Mouse (Mus musculus): ENCODE results near the gene Zfp607b. TPM values are rescaled to one million over a fixed set of nuclear protein-coding genes. Genes with fewer than 3 reads are reported as not detected.

The Zfp607b gene
- polyA plus RNA-seq, 1 experiment from 2014 or later: 6.3 TPM

DNA sequence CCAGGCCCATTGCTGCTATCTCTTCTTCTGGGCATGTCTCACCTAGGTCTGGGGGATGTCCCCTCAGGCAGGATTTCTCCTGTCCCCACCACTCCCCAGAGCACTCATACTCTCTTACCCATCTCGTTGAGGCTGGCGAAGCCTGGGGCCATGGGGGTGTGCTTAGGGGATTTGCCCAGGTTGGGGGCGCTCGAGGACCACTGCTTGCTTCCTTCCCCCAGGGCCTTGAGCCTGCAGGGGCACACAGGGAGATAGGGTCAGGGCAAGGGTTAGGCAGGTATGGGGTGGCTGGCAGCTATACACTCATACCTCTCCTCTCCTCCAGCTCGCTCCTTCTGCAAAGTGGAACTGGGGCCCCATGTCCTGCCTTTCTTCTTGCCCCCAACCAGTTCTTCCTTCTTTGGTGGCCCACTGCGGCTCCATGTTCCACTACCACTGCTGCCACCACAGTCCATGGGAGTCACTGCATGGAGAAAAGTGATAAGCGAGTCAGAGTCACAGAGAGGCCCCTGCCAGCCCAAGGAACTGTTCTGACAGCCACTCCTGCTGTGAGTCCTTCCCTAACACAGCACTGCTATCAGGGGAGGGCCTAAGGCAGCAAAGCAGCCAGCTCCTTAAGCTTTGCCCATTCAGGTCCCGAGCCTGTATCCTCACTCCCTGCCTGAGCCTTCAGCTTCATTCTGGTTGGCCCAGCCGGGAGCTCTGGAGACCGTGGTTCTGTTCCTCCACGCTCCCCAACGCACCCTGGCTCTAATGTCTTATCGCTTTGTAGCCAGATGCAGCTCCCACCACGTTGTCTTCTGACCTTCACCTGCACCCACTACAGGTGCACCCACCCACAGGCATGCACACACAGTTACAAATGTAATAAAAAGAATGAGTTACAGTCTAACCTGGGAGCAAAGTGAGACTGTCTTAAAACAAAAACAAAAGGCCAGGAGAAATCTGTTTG lies 30.2 kb upstream of the Zfp607b start:
- peaks cover 64% of the 10 kb centered on the region for H3K27me3 ChIP-seq (ENCODE audit: low read depth, poor library complexity, severe bottlenecking)
- 56% methylated on average over 14 of the region's 14 CpGs for WGBS
- no peaks in the 10 kb centered on the region for H3K9me3 ChIP-seq (replicated peaks)
- no peak for DNase-seq (ENCODE audit: low spot score)
- peaks cover 65% of the 10 kb centered on the region for H3K36me3 ChIP-seq
- H3K4me3 ChIP-seq: no peak overlapping the region
- H3K4me1 ChIP-seq: peaks cover 14% of the 10 kb centered on the region
- no peak overlapping the region for H3K27ac ChIP-seq (replicated peaks)

GRCm38 (mm10) chr7:27662038-27662437 lies 27.1 kb upstream of the Zfp607b start:
- WGBS: 89% methylated on average over 4 of the region's 4 CpGs
- H3K9me3 ChIP-seq (replicated peaks): no peaks in the 10 kb centered on the region
- 0 out of 2 replicates have a peak, but pooled peaks cover 10% of the 10 kb centered on the region for H3K4me1 ChIP-seq
- H3K27ac ChIP-seq (replicated peaks): no peak overlapping the region
- DNase-seq (ENCODE audit: low spot score): no peak
- no peak overlapping the region for H3K4me3 ChIP-seq
- H3K27me3 ChIP-seq (ENCODE audit: low read depth, poor library complexity, severe bottlenecking): peaks cover 34% of the 10 kb centered on the region
- H3K36me3 ChIP-seq: peaks cover 70% of the 10 kb centered on the region

DNA sequence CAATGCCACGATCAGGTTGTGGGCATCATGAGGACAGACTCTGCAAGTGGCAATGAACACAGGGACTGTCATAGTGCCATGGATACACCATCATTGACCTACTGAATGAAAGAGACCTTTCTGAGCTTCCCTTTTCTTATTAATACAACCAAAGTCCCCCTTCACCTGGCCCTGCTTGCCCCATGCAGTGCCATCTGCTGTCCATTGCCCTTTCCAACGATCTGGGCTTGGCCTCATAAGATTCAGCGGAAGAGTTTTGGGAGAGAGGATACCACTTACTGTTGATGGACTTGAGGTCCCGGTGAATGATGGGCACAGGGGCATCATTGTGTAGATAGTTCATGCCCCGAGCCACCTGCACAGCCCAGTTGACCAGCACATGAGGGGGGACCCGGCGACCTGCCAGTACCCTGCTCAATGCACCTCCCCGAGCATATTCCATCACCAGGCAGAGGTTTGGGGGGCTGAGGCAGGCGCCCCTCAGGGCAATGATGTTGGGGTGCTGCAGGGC lies 16.0 kb upstream of the Zfp607b start:
- Histone ChIP-seq H3K36me3 (peaks cover 38% of the 10 kb centered on the region), H3K9me3 (replicated peaks) (no peaks in the 10 kb centered on the region), H3K27ac (replicated peaks) (peak overlapping the region; percentile 96), H3K4me1 (peaks cover 32% of the 10 kb centered on the region), H3K4me3 (peak overlapping the region; percentile 99), H3K27me3 (ENCODE audit: low read depth, poor library complexity, severe bottlenecking) (no peaks in the 10 kb centered on the region)
- WGBS: 66% methylated on average over 9 of the region's 9 CpGs
- no peak for DNase-seq (ENCODE audit: low spot score)

GRCm38 (mm10) chr7:27673575-27674131 lies 15.5 kb upstream of the Zfp607b start:
- peak overlapping the region; percentile 99 for H3K4me3 ChIP-seq
- H3K9me3 ChIP-seq (replicated peaks): no peaks in the 10 kb centered on the region
- 3% methylated on average over 52 of the region's 52 CpGs for WGBS
- no peaks in the 10 kb centered on the region for H3K27me3 ChIP-seq (ENCODE audit: low read depth, poor library complexity, severe bottlenecking)
- peaks cover 32% of the 10 kb centered on the region for H3K4me1 ChIP-seq
- peak; percentile 38 for DNase-seq (ENCODE audit: low spot score)
- H3K36me3 ChIP-seq: peaks cover 32% of the 10 kb centered on the region
- peak overlapping the region; percentile 96 for H3K27ac ChIP-seq (replicated peaks)

DNA sequence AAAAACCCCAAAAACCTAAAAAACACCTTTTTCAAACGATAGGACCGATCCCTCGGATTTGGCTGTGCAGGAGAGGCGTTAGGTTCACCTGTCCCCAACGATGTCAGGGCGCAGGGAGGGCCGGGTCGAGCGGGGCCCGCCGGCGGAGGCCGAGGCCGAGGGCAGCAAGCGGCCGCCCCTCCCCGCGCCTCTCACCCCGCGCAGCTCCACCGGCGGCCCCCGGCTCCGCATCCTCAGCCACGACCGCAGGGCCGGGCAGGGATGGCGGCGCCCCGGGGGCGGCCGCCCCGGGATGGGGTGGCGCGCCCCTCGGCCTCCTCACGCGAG lies 15.0 kb upstream of the Zfp607b start:
- no peaks in the 10 kb centered on the region for H3K27me3 ChIP-seq (ENCODE audit: low read depth, poor library complexity, severe bottlenecking)
- H3K27ac ChIP-seq (replicated peaks): peak overlapping the region; percentile 96
- H3K4me1 ChIP-seq: peaks cover 32% of the 10 kb centered on the region
- no peak for DNase-seq (ENCODE audit: low spot score)
- H3K36me3 ChIP-seq: peaks cover 27% of the 10 kb centered on the region
- WGBS: under 1% methylated on average over 37 of the region's 38 CpGs
- no peaks in the 10 kb centered on the region for H3K9me3 ChIP-seq (replicated peaks)
- H3K4me3 ChIP-seq: peak overlapping the region; percentile 99

DNA sequence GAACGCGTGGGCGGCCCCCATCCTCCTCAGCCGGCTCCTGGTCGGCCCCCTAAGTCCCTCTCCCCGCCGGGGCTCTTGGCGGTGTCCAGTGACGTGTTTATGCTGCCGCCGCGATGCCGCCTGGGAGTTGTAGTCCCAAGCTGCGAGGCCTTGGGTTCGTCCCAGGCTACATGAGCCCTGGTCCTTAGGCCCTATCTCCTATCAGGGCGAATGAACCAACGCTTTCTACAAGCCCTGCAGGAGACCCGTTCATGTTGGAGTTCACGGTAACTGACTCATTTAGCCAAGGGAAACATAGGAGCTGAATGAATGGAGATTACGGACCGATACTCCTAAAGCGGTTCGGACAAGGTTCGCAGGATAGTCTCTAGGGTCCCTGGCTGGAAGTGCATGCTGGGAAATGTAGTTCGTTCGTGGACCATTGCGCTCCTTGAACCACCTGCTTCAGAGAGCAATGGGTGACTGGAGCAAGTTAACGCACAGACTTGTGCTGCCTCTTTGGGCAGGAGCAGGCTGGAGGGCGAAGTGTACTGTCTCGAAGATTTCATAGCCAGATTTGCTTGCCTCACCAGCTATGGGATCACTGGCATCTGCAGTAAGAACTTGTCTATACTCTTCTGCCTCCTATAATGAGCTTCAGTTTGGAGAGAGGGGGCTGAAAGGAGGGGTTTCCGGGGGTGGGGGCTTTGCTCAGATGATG lies 14.5 kb upstream of the Zfp607b start, which contains the start of gene Map3k10:
Gene Map3k10 (minus strand): TSS at position 77 of the 700 bp plus-strand sequence.
- peak within 1 kb of the TSS; percentile 99 for H3K4me3 ChIP-seq
- peaks cover 32% of the 10 kb centered on the region for H3K4me1 ChIP-seq
- H3K9me3 ChIP-seq (replicated peaks): no peaks in the 10 kb centered on the region
- under 1% methylated on average over 31 of the region's 31 CpGs for WGBS
- peak within 1 kb of the TSS; percentile 96 for H3K27ac ChIP-seq (replicated peaks)
- peaks cover 23% of the 10 kb centered on the region for H3K36me3 ChIP-seq
- no peaks in the 10 kb centered on the region for H3K27me3 ChIP-seq (ENCODE audit: low read depth, poor library complexity, severe bottlenecking)
- DNase-seq (ENCODE audit: low spot score): peak; percentile 95

- H3K4me1 ChIP-seq: peaks cover 32% of the 10 kb centered on the region
- peak overlapping the region; percentile 96 for H3K27ac ChIP-seq (replicated peaks)
- 30% methylated on average over 14 of the region's 14 CpGs for WGBS
Observed at GRCm38 (mm10) chr7:27675222-27675612, 13.9 kb upstream of the Zfp607b start.

DNA sequence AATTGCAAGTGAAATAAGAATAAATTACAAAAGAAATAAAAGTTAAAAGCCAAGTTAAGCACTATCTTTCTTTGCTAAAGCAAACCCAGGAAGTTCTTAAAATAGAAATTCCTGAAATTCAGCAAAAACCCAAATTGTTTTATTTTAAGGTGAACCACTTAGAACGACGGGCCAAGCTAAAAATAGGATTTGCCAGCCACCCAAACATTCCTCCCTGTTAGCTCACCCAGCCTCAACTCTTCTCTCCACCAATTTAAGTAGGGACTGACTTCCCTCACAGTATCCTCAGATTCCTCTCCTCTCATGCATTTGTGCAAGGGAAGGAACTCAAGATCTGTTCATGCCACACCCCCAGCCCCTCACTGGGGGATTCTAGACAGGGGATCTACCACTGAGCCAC lies 5.9 kb upstream of the Zfp607b start:
- no peak for DNase-seq (ENCODE audit: low spot score)
- WGBS: 76% methylated on average over 2 of the region's 2 CpGs
- H3K4me3 ChIP-seq: no peak overlapping the region
- H3K27ac ChIP-seq (replicated peaks): no peak overlapping the region
- H3K4me1 ChIP-seq: peaks cover 7% of the 10 kb centered on the region
- no peaks in the 10 kb centered on the region for H3K36me3 ChIP-seq
- no peaks in the 10 kb centered on the region for H3K9me3 ChIP-seq (replicated peaks)
- H3K27me3 ChIP-seq (ENCODE audit: low read depth, poor library complexity, severe bottlenecking): no peaks in the 10 kb centered on the region

More at GRCm38 (mm10) chr7:27675222-27675612, 13.9 kb upstream of the Zfp607b start:
- Histone ChIP-seq H3K4me3 (peak overlapping the region; percentile 99), H3K36me3 (peaks cover 19% of the 10 kb centered on the region), H3K9me3 (replicated peaks) (no peaks in the 10 kb centered on the region), H3K27me3 (ENCODE audit: low read depth, poor library complexity, severe bottlenecking) (no peaks in the 10 kb centered on the region)
- DNase-seq (ENCODE audit: low spot score): no peak

DNA sequence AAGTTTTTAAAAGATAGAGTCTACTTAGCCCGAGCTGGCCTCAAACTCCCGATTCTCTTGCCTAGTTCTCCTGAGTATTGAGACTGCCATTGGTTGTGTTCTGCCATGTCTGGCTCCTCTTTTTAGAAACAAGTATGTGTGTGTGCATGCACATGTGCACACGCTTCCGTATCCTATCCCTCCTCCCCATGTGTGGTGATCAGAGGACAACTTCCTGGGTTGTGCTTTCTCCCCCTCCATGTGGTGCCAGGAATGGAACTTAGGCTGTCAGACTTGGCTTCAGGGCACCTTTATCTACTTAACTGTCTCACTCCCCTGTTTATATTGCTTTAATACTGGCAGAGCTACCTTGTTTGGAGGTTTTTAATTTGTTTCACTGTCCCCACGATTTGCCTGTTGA lies 3.9 kb upstream of the Zfp607b start:
- Histone ChIP-seq H3K4me1 (peaks cover 20% of the 10 kb centered on the region), H3K27ac (replicated peaks) (peak overlapping the region; percentile 10; the same call in 1 of the 2 replicates), H3K27me3 (ENCODE audit: low read depth, poor library complexity, severe bottlenecking) (no peaks in the 10 kb centered on the region), H3K9me3 (replicated peaks) (no peaks in the 10 kb centered on the region), H3K36me3 (no peaks in the 10 kb centered on the region), H3K4me3 (peak overlapping the region; percentile 30)
- no peak for DNase-seq (ENCODE audit: low spot score)
- WGBS: 37% methylated on average over 5 of the region's 5 CpGs

DNA sequence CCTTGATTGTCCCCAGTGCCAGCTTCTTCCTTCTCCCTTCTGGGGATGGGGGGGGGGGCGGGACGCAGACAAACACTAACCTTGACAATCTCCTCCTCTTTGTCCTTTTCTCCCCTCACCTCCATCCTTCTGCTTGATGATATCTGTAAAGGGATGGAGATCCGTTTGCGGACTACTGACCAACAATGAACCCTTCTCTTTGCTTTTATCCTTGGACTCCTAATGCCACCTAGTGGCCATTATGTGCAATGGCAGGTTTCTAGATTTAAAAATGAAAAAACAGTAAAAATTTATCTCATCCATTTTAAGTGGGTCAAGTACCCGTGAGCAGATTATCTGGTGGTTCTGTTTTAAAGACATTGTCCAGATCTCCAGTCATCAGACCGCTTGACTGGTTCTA lies 3.5 kb upstream of the Zfp607b start:
- no peak for DNase-seq (ENCODE audit: low spot score)
- Histone ChIP-seq H3K4me1 (peaks cover 23% of the 10 kb centered on the region), H3K27ac (replicated peaks) (peak overlapping the region; percentile 10; the same call in 1 of the 2 replicates), H3K9me3 (replicated peaks) (no peaks in the 10 kb centered on the region), H3K27me3 (ENCODE audit: low read depth, poor library complexity, severe bottlenecking) (no peaks in the 10 kb centered on the region), H3K4me3 (peak overlapping the region; percentile 30), H3K36me3 (no peaks in the 10 kb centered on the region)
- WGBS: 2% methylated on average over 6 of the region's 6 CpGs

DNA sequence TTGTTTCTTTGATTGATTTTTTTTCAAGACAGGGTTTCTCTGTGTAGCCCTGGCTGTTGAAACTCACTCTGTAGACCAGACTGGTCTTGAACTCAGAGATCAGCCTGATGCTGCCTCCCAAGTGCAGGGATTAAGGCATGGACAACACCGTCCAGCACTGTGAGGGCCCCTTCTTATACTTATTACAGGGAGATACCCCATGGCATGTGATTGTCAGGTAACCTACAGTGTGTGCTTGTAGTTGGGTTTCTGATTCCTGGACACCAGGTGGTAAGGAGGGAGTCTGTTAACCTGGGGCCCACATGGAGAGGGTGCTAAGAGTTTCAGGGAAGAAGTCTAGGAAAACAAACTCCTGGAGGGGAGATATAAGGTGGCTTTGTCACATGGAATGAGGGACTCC lies 2.1 kb upstream of the Zfp607b start:
- H3K27ac ChIP-seq (replicated peaks): no peak overlapping the region

GRCm38 (mm10) chr7:27687836-27688235 lies 1.3 kb upstream of the Zfp607b start:
- Histone ChIP-seq H3K9me3 (replicated peaks) (no peaks in the 10 kb centered on the region), H3K27ac (replicated peaks) (no peak overlapping the region), H3K27me3 (ENCODE audit: low read depth, poor library complexity, severe bottlenecking) (no peaks in the 10 kb centered on the region), H3K36me3 (no peaks in the 10 kb centered on the region), H3K4me1 (peaks cover 23% of the 10 kb centered on the region), H3K4me3 (peak overlapping the region; percentile 57; the same call in 1 of the 2 replicates)
- no peak for DNase-seq (ENCODE audit: low spot score)
- WGBS: 75% methylated on average over 3 of the region's 3 CpGs

More for the DNA sequence above, 2.1 kb upstream of the Zfp607b start:
- 75% methylated on average over 1 of the region's 1 CpGs for WGBS
- DNase-seq (ENCODE audit: low spot score): no peak
- Histone ChIP-seq H3K27me3 (ENCODE audit: low read depth, poor library complexity, severe bottlenecking) (no peaks in the 10 kb centered on the region), H3K9me3 (replicated peaks) (no peaks in the 10 kb centered on the region), H3K4me1 (peaks cover 23% of the 10 kb centered on the region), H3K36me3 (no peaks in the 10 kb centered on the region), H3K4me3 (no peak overlapping the region)
